Mouse (Mus musculus): ENCODE data around the gene Gsx2. TPM values are rescaled to one million over a fixed set of nuclear protein-coding genes. Genes with fewer than 3 reads are reported as not detected.

The Gsx2 gene
- polyA plus RNA-seq, 1 experiment from 2014 or later = not detected

- Histone ChIP-seq H3K36me3 (ENCODE audit: control insufficient read depth, insufficient read depth, low read length) (no peaks in the 10 kb centered on the region), H3K4me2 (replicated peaks; ENCODE audit: low read depth) (no peak overlapping the region), H3K27me3 (ENCODE audit: control insufficient read depth, insufficient read depth, low read length) (peaks cover 8% of the 10 kb centered on the region; the same call in 1 of the 2 replicates), H3K27ac (replicated peaks) (no peak overlapping the region), H3K4me3 (ENCODE audit: low read depth, low read length) (no peak overlapping the region), H3K4me1 (replicated peaks; ENCODE audit: control insufficient read depth, insufficient read depth) (no peaks in the 10 kb centered on the region), H3K9me3 (ENCODE audit: control insufficient read depth, low read length) (no peaks in the 10 kb centered on the region), H3K9ac (ENCODE audit: low read length) (no peak overlapping the region)
- ATAC-seq (ENCODE audit: low FRiP score, low TSS enrichment) = 0 out of 2 replicates have a peak, but pooled peaks have one; percentile 29
- DNase-seq (ENCODE audit: low spot score) = no peak
- TF ChIP-seq CTCF (IDR thresholded peaks at IDR 0.05; ENCODE audit: low read depth) (no peak), EP300 (optimal IDR thresholded peaks at IDR 0.05) (no peak)
- WGBS = 10% methylated on average over 17 of the region's 17 CpGs
These were observed 10.1 kb downstream of the Gsx2 start for GRCm38 (mm10) chr5:75085521-75085875.

- ATAC-seq (ENCODE audit: low FRiP score, low TSS enrichment) (no peak), DNase-seq (ENCODE audit: low spot score) (no peak)
These were observed 10.5 kb downstream of the Gsx2 start for GRCm38 (mm10) chr5:75085906-75086305.

GRCm38 (mm10) chr5:75106511-75106910 lies 31.1 kb downstream of the Gsx2 start:
- Histone ChIP-seq H3K36me3 (ENCODE audit: control insufficient read depth, insufficient read depth, low read length) (no peaks in the 10 kb centered on the region), H3K27ac (replicated peaks) (no peak overlapping the region), H3K9ac (ENCODE audit: low read length) (no peak overlapping the region), H3K4me3 (ENCODE audit: low read depth, low read length) (no peak overlapping the region), H3K4me1 (replicated peaks; ENCODE audit: control insufficient read depth, insufficient read depth) (no peaks in the 10 kb centered on the region), H3K9me3 (ENCODE audit: control insufficient read depth, low read length) (no peaks in the 10 kb centered on the region), H3K27me3 (ENCODE audit: control insufficient read depth, insufficient read depth, low read length) (no peaks in the 10 kb centered on the region), H3K4me2 (replicated peaks; ENCODE audit: low read depth) (no peak overlapping the region)
- 75% methylated on average over 3 of the region's 3 CpGs for WGBS
- ATAC-seq (ENCODE audit: low FRiP score, low TSS enrichment) = no peak
- DNase-seq (ENCODE audit: low spot score) = no peak
- no peak for TF ChIP-seq EP300 (optimal IDR thresholded peaks at IDR 0.05)
- no peak for TF ChIP-seq CTCF (IDR thresholded peaks at IDR 0.05; ENCODE audit: low read depth)

More at GRCm38 (mm10) chr5:75085906-75086305, 10.5 kb downstream of the Gsx2 start:
- Histone ChIP-seq H3K27me3 (ENCODE audit: control insufficient read depth, insufficient read depth, low read length) (peaks cover 8% of the 10 kb centered on the region; the same call in 1 of the 2 replicates), H3K27ac (replicated peaks) (no peak overlapping the region), H3K9me3 (ENCODE audit: control insufficient read depth, low read length) (no peaks in the 10 kb centered on the region), H3K4me3 (ENCODE audit: low read depth, low read length) (no peak overlapping the region), H3K36me3 (ENCODE audit: control insufficient read depth, insufficient read depth, low read length) (no peaks in the 10 kb centered on the region), H3K9ac (ENCODE audit: low read length) (no peak overlapping the region), H3K4me2 (replicated peaks; ENCODE audit: low read depth) (no peak overlapping the region), H3K4me1 (replicated peaks; ENCODE audit: control insufficient read depth, insufficient read depth) (no peaks in the 10 kb centered on the region)
- TF ChIP-seq EP300 (optimal IDR thresholded peaks at IDR 0.05) = no peak
- no peak for TF ChIP-seq CTCF (IDR thresholded peaks at IDR 0.05; ENCODE audit: low read depth)
- WGBS = 36% methylated on average over 4 of the region's 4 CpGs

- DNase-seq (ENCODE audit: low spot score) = no peak
- Histone ChIP-seq H3K4me3 (ENCODE audit: low read depth, low read length) (no peak overlapping the region), H3K27me3 (ENCODE audit: control insufficient read depth, insufficient read depth, low read length) (no peaks in the 10 kb centered on the region), H3K9ac (ENCODE audit: low read length) (no peak overlapping the region), H3K9me3 (ENCODE audit: control insufficient read depth, low read length) (no peaks in the 10 kb centered on the region), H3K4me1 (replicated peaks; ENCODE audit: control insufficient read depth, insufficient read depth) (no peaks in the 10 kb centered on the region), H3K36me3 (ENCODE audit: control insufficient read depth, insufficient read depth, low read length) (no peaks in the 10 kb centered on the region), H3K4me2 (replicated peaks; ENCODE audit: low read depth) (no peak overlapping the region), H3K27ac (replicated peaks) (no peak overlapping the region)
- WGBS = 30% methylated on average over 5 of the region's 5 CpGs
- no peak for ATAC-seq (ENCODE audit: low FRiP score, low TSS enrichment)
- no peak for TF ChIP-seq CTCF (IDR thresholded peaks at IDR 0.05; ENCODE audit: low read depth)
- no peak for TF ChIP-seq EP300 (optimal IDR thresholded peaks at IDR 0.05)
These were observed 34.0 kb downstream of the Gsx2 start for GRCm38 (mm10) chr5:75109368-75109767.

- H3K27ac ChIP-seq (replicated peaks) = no peak overlapping the region
- H3K9me3 ChIP-seq (ENCODE audit: control insufficient read depth, low read length) = no peaks in the 10 kb centered on the region
- no peaks in the 10 kb centered on the region for H3K4me1 ChIP-seq (replicated peaks; ENCODE audit: control insufficient read depth, insufficient read depth)
- 53% methylated on average over 5 of the region's 5 CpGs for WGBS
- no peak for DNase-seq (ENCODE audit: low spot score)
- TF ChIP-seq CTCF (IDR thresholded peaks at IDR 0.05; ENCODE audit: low read depth) (no peak), EP300 (optimal IDR thresholded peaks at IDR 0.05) (no peak)
- no peak overlapping the region for H3K4me2 ChIP-seq (replicated peaks; ENCODE audit: low read depth)
- H3K4me3 ChIP-seq (ENCODE audit: low read depth, low read length) = no peak overlapping the region
- H3K9ac ChIP-seq (ENCODE audit: low read length) = no peak overlapping the region
- no peak for ATAC-seq (ENCODE audit: low FRiP score, low TSS enrichment)
- H3K27me3 ChIP-seq (ENCODE audit: control insufficient read depth, insufficient read depth, low read length) = no peaks in the 10 kb centered on the region
- no peaks in the 10 kb centered on the region for H3K36me3 ChIP-seq (ENCODE audit: control insufficient read depth, insufficient read depth, low read length)
These were observed 36.4 kb downstream of the Gsx2 start for GRCm38 (mm10) chr5:75111781-75112180.

GRCm38 (mm10) chr5:75118840-75119239 lies 43.4 kb downstream of the Gsx2 start:
- no peak overlapping the region for H3K4me2 ChIP-seq (replicated peaks; ENCODE audit: low read depth)
- peak; percentile 50 for TF ChIP-seq CTCF (IDR thresholded peaks at IDR 0.05; ENCODE audit: low read depth)
- no peak for TF ChIP-seq EP300 (optimal IDR thresholded peaks at IDR 0.05)
- H3K27ac ChIP-seq (replicated peaks) = no peak overlapping the region
- H3K36me3 ChIP-seq (ENCODE audit: control insufficient read depth, insufficient read depth, low read length) = no peaks in the 10 kb centered on the region
- ATAC-seq (ENCODE audit: low FRiP score, low TSS enrichment) (no peak), DNase-seq (ENCODE audit: low spot score) (no peak)
- H3K27me3 ChIP-seq (ENCODE audit: control insufficient read depth, insufficient read depth, low read length) = no peaks in the 10 kb centered on the region
- no peaks in the 10 kb centered on the region for H3K9me3 ChIP-seq (ENCODE audit: control insufficient read depth, low read length)
- no peaks in the 10 kb centered on the region for H3K4me1 ChIP-seq (replicated peaks; ENCODE audit: control insufficient read depth, insufficient read depth)
- no peak overlapping the region for H3K9ac ChIP-seq (ENCODE audit: low read length)
- H3K4me3 ChIP-seq (ENCODE audit: low read depth, low read length) = no peak overlapping the region
- 68% methylated on average over 7 of the region's 7 CpGs for WGBS
